In the genomic region with DNA sequence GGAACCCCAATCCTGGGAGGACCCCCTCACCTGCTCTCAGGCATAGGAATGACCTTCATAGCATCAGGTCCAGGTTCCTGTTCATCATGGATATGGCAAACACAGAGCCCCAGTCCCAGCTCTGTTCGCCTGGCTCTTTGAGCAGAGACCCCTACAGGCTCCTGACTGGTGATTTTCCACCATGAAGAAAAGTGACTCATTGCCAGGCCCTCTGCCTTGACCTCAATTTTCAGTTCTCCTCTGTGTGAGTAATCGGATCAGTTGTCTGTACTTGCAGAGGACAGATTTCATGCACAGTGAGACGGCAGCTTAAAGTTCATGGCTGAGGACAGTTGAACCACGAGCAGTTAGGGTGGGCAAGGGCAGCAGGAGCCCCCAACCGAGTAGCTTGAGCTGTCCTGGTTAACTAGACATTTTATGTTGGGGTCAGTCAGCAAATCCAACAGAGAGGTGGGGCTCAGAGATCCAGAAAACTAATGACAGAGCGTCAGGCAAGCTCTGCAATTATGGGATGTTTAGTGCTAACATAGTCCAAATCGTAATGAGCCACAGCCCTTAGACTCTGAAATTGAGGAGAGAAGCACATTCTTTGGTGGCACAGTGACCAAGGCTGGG, we compare ENCODE assay signal across 24 mouse cellular contexts. TPM values are rescaled to one million over a fixed set of nuclear protein-coding genes. Genes with fewer than 3 reads are reported as not detected.
DNase-seq lines count a peak whose midpoint lies in the region; TF ChIP-seq lines count a peak whose summit lies in the region.
"Had no signal": no experiment of that assay in that cellular context is flagged by ENCODE, and none has a peak within 500 bp of the region (broad histone marks: within the 10 kb centered on the region; RNA-seq: fewer than 3 reads in every experiment).

No protein-coding gene starts in this region.

- H3K4me3 ChIP-seq in olfactory bulb, adult 2 months (ENCODE audit: insufficient read depth, low read depth, low read length) = no peak overlapping the region
- H3K4me3 ChIP-seq: heart, adult 2 months; hindbrain, embryonic 12.5 days; kidney, embryonic 15.5 days; liver, embryonic 15.5 days; lung, embryonic 15.5 days; midbrain, embryonic 10.5 days had no signal

- H3K4me1 ChIP-seq in olfactory bulb, adult 2 months (ENCODE audit: control insufficient read depth, insufficient read depth, low read length) = peaks cover 13% of the 10 kb centered on the region
- H3K4me1 ChIP-seq: hindbrain, embryonic 12.5 days; kidney, embryonic 15.5 days; liver, embryonic 15.5 days; lung, embryonic 15.5 days; midbrain, embryonic 10.5 days had no signal

- TF ChIP-seq POLR2A in olfactory bulb, adult 2 months (IDR thresholded peaks at IDR 0.05; ENCODE audit: insufficient read depth, low read depth, low read length) = no peak

- WGBS in olfactory bulb, adult 2 months = 68% methylated on average over 7 of the region's 7 CpGs

- peak; percentile 4 to 18 for DNase-seq in urinary bladder, adult 18-20 months (ENCODE audit: low spot score in 2 of 2)
- DNase-seq in urinary bladder, adult 2 months (ENCODE audit: low spot score) = no peak
- peak; percentile 57 for DNase-seq in Muller cell, postnatal 12 days (ENCODE audit: inconsistent ontology term)
- DNase-seq in adrenal gland, postnatal 36 days = peak; percentile 60 to 71
- DNase-seq in right cerebral cortex, postnatal 4 days = no peak
- no peak for DNase-seq in kidney, postnatal 25 days
- DNase-seq: cerebellum, adult 11 months; cerebellum, postnatal 10 days; gastrocnemius, postnatal 10 days; heart, adult 2 months; kidney, adult 11 months; kidney, postnatal 4 days had no signal

- TF ChIP-seq CTCF in olfactory bulb, adult 2 months (IDR thresholded peaks at IDR 0.05; ENCODE audit: insufficient read depth, low read depth, low read length) = no peak

- peak overlapping the region; percentile 37; the same call in 1 of the 2 replicates for H3K27ac ChIP-seq in olfactory bulb, adult 2 months (ENCODE audit: insufficient read depth, low read depth, low read length)
- H3K27ac ChIP-seq: heart, adult 2 months; hindbrain, embryonic 12.5 days; kidney, embryonic 15.5 days; liver, embryonic 15.5 days; lung, embryonic 15.5 days; macrophage; midbrain, embryonic 10.5 days; stomach, postnatal 0 days had no signal

RNA-seq across cellular contexts. Expression of a gene that starts 34.8 kb away (rescaled TPM):
- polyA plus RNA-seq in urinary bladder, adult 2 months (2012; rRNA removed) = 5.6 and 9.5 TPM in 2 replicates
- total RNA-seq in adrenal gland, postnatal 36 days (2021) = 1 to 10 TPM; 1.3 TPM
- polyA plus RNA-seq in olfactory bulb, adult 2 months (2012; ENCODE audit: insufficient read depth, insufficient read length, low replicate concordance, missing spikeins) = not detected in 2 replicates
- polyA plus RNA-seq: macrophage had no signal

RNA-seq across cellular contexts. Expression of a gene that starts 59.8 kb away (rescaled TPM):
- 0.31 and 0.45 TPM in 2 replicates for polyA plus RNA-seq in urinary bladder, adult 2 months (2012; rRNA removed)
- total RNA-seq in adrenal gland, postnatal 36 days (2021) = not detected
- not detected in 2 replicates for polyA plus RNA-seq in olfactory bulb, adult 2 months (2012; ENCODE audit: insufficient read depth, insufficient read length, low replicate concordance, missing spikeins)
- total RNA-seq: adrenal gland, adult 18-20 months; gastrocnemius, postnatal 10 days; left cerebral cortex, postnatal 36 days had no signal
- polyA plus RNA-seq: forebrain, embryonic 16.5 days; heart, embryonic 14.5 days; hindbrain, embryonic 12.5 days; liver, embryonic 15.5 days; macrophage; midbrain, embryonic 10.5 days had no signal

Comparison
In these comparisons a context has a peak if more than half of its experiments do, and no peak if none do; other contexts are left out.
1. DNase-seq: peak in urinary bladder, adult 18-20 months (2 of 2), Muller cell, postnatal 12 days (single experiment) and adrenal gland, postnatal 36 days (2 of 2); none in urinary bladder, adult 2 months (single experiment), right cerebral cortex, postnatal 4 days (single experiment) and kidney, postnatal 25 days (0 of 2).